19 mouse cellular contexts compared by ENCODE assay signal in genomic region chr12:25161939-25162338, GRCm38 (mm10).
DNase-seq lines count a peak whose midpoint lies in the region; ATAC-seq and TF ChIP-seq lines count a peak whose summit lies in the region.
"Had no signal": no experiment of that assay in that cellular context is flagged by ENCODE, and none has a peak within 500 bp of the region (broad histone marks: within the 10 kb centered on the region; RNA-seq: fewer than 3 reads in every experiment).

No protein-coding gene starts in this region.

- H3K4me3 ChIP-seq in forebrain, embryonic 10.5 days = no peak overlapping the region
- no peak overlapping the region for H3K4me3 ChIP-seq in forebrain, embryonic 12.5 days (replicated peaks)
- H3K4me3 ChIP-seq in layer of hippocampus, adult 2 months = no peak overlapping the region
- H3K4me3 ChIP-seq in neural tube, embryonic 13.5 days = no peak overlapping the region
- H3K4me3 ChIP-seq: hindbrain, embryonic 15.5 days; limb, embryonic 12.5 days; midbrain, embryonic 10.5 days; stomach, embryonic 15.5 days had no signal

- H3K9ac ChIP-seq in forebrain, embryonic 12.5 days = no peak overlapping the region
- no peak overlapping the region for H3K9ac ChIP-seq in neural tube, embryonic 13.5 days
- H3K9ac ChIP-seq: forebrain, postnatal 0 days; hindbrain, embryonic 15.5 days; limb, embryonic 12.5 days; stomach, embryonic 15.5 days had no signal

- ATAC-seq in forebrain, embryonic 12.5 days (ENCODE audit: low FRiP score) = no peak
- ATAC-seq in neural tube, embryonic 13.5 days (ENCODE audit: low read depth) = 0 out of 2 replicates have a peak, but pooled peaks have one; percentile 16

- H3K4me2 ChIP-seq in forebrain, embryonic 12.5 days = no peak overlapping the region
- no peak overlapping the region for H3K4me2 ChIP-seq in neural tube, embryonic 13.5 days
- H3K4me2 ChIP-seq: hindbrain, embryonic 15.5 days; limb, embryonic 12.5 days; stomach, embryonic 15.5 days had no signal

- H3K27me3 ChIP-seq in forebrain, embryonic 10.5 days (ENCODE audit: poor library complexity, severe bottlenecking) = peaks cover 14% of the 10 kb centered on the region; the same call in 1 of the 2 replicates
- H3K27me3 ChIP-seq in forebrain, embryonic 12.5 days = no peaks in the 10 kb centered on the region; the same call in 1 of the 2 replicates
- H3K27me3 ChIP-seq in neural tube, embryonic 13.5 days = no peaks in the 10 kb centered on the region
- H3K27me3 ChIP-seq: hindbrain, embryonic 15.5 days; limb, embryonic 12.5 days; stomach, embryonic 15.5 days had no signal

- 88% methylated on average over 6 of the region's 6 CpGs for WGBS in forebrain, embryonic 10.5 days
- WGBS in forebrain, embryonic 12.5 days = 89% methylated on average over 6 of the region's 6 CpGs
- 85% methylated on average over 6 of the region's 6 CpGs for WGBS in neural tube, embryonic 13.5 days

- H3K9me3 ChIP-seq in forebrain, embryonic 10.5 days = no peaks in the 10 kb centered on the region
- H3K9me3 ChIP-seq in forebrain, embryonic 12.5 days = no peaks in the 10 kb centered on the region
- no peaks in the 10 kb centered on the region for H3K9me3 ChIP-seq in neural tube, embryonic 13.5 days
- H3K9me3 ChIP-seq: hindbrain, embryonic 15.5 days; limb, embryonic 12.5 days; midbrain, embryonic 10.5 days; stomach, embryonic 15.5 days had no signal

- DNase-seq in forebrain, embryonic 10.5 days (ENCODE audit: extremely low spot score, low spot score) = no peak
- no peak for DNase-seq in layer of hippocampus, adult 2 months (ENCODE audit: low spot score in 2 of 2)
- no peak for DNase-seq in layer of hippocampus, adult 11-12 months (ENCODE audit: low spot score)
- no peak for DNase-seq in neural tube, embryonic 10.5 days (ENCODE audit: extremely low spot score, low spot score)
- DNase-seq in right cerebral cortex, postnatal 4 days = no peak
- DNase-seq: adrenal gland, postnatal 25 days; cerebellum, adult 9-10 months; forebrain, postnatal 0 days; gastrocnemius, postnatal 14 days; lung, adult 18-20 months; lung, postnatal 10 days; thymus, postnatal 25 days had no signal

- no peak for TF ChIP-seq CTCF in layer of hippocampus, adult 2 months (conservative IDR thresholded peaks at IDR 0.05)

- H3K36me3 ChIP-seq in forebrain, embryonic 10.5 days (replicated peaks) = no peaks in the 10 kb centered on the region
- no peaks in the 10 kb centered on the region for H3K36me3 ChIP-seq in forebrain, embryonic 12.5 days (replicated peaks)
- no peaks in the 10 kb centered on the region for H3K36me3 ChIP-seq in neural tube, embryonic 13.5 days
- H3K36me3 ChIP-seq: hindbrain, embryonic 15.5 days; limb, embryonic 12.5 days; midbrain, embryonic 10.5 days; stomach, embryonic 15.5 days had no signal

- H3K27ac ChIP-seq in forebrain, embryonic 10.5 days = peak overlapping the region; percentile 82
- no peak overlapping the region for H3K27ac ChIP-seq in forebrain, embryonic 12.5 days
- H3K27ac ChIP-seq in layer of hippocampus, adult 2 months = peak overlapping the region; percentile 75
- H3K27ac ChIP-seq in neural tube, embryonic 13.5 days (replicated peaks) = no peak overlapping the region
- H3K27ac ChIP-seq: hindbrain, embryonic 15.5 days; kidney, postnatal 0 days; limb, embryonic 12.5 days; stomach, embryonic 15.5 days had no signal

- peaks cover 68% of the 10 kb centered on the region for H3K4me1 ChIP-seq in forebrain, embryonic 10.5 days
- H3K4me1 ChIP-seq in forebrain, embryonic 12.5 days = peaks cover 30% of the 10 kb centered on the region
- H3K4me1 ChIP-seq in neural tube, embryonic 13.5 days (replicated peaks) = peaks cover 17% of the 10 kb centered on the region

Comparison
In these comparisons a context has a peak if more than half of its experiments do, and no peak if none do; other contexts are left out.
1. H3K27ac ChIP-seq: peak in forebrain, embryonic 10.5 days (single experiment) and layer of hippocampus, adult 2 months (single experiment); none in forebrain, embryonic 12.5 days (single experiment) and neural tube, embryonic 13.5 days (single experiment).